Mouse (Mus musculus) limb, embryonic 11.5 days (tissue): ENCODE data around the gene Parp3. TPM values are rescaled to one million over a fixed set of nuclear protein-coding genes. Genes with fewer than 3 reads are reported as not detected.
A peak's percentile ranks its signal among the peaks of the same experiment; 100 is the strongest.

ENCODE experiments used
- ATAC-seq: fragments of 200-750 bp; cut with Nextera tagmentation; 2 replicates; pipeline ENCODE4 v1.8.0; 2017; ENCODE audit warnings: low read depth; ENCODE audit not compliant: insufficient number of reproducible peaks, low FRiP score, low TSS enrichment
- DNase-seq: peaks from one replicate; pipeline ENCODE4 v3.0.0-alpha.2; 2015; ENCODE audit warnings: low spot score
- H3K27ac ChIP-seq: fragments of 300-500 bp; sonication (generic); replicated peaks from 2 replicates; pipeline ENCODE4 v1.5.1; 2014; ENCODE audit warnings: low read depth, mild to moderate bottlenecking, low read length
- H3K27me3 ChIP-seq: fragments of 300-500 bp; sonication (generic); 2 replicates; pipeline ENCODE4 v1.6.1; 2014; ENCODE audit warnings: mild to moderate bottlenecking, low read length, mixed read lengths; ENCODE audit not compliant: control insufficient read depth, insufficient read depth
- H3K36me3 ChIP-seq: fragments of 300-500 bp; sonication (generic); 2 replicates; pipeline ENCODE4 v1.6.1; 2014; ENCODE audit warnings: mild to moderate bottlenecking, low read length, moderate library complexity, mixed read lengths; ENCODE audit not compliant: control insufficient read depth, insufficient read depth
- H3K4me1 ChIP-seq: fragments of 300-500 bp; sonication (generic); 2 replicates; pipeline ENCODE4 v1.6.1; 2014; ENCODE audit warnings: low read length, mixed read lengths; ENCODE audit not compliant: control insufficient read depth, insufficient read depth
- H3K4me2 ChIP-seq: fragments of 300-500 bp; sonication (generic); 2 replicates; pipeline ENCODE4 v1.6.1; 2014; ENCODE audit warnings: low read depth, mild to moderate bottlenecking, moderate library complexity; ENCODE audit not compliant: severe bottlenecking
- H3K4me3 ChIP-seq: fragments of 300-500 bp; sonication (generic); 2 replicates; pipeline ENCODE4 v1.5.1; 2014; ENCODE audit warnings: low read depth, low read length
- H3K9ac ChIP-seq: fragments of 300-500 bp; sonication (generic); 2 replicates; pipeline ENCODE4 v1.6.1; 2014; ENCODE audit warnings: mild to moderate bottlenecking, low read length
- H3K9me3 ChIP-seq: fragments of 300-500 bp; sonication (generic); 2 replicates; pipeline ENCODE4 v1.6.1; 2016; ENCODE audit warnings: low read length; ENCODE audit not compliant: control insufficient read depth
- WGBS: fragments of 180-500 bp; shearing (Covaris S2); extraction: QIAGEN DNeasy Blood & Tissue Kit; methylation state at CpG from one replicate; pipeline ENCODE4 v1.1.7; 2014; 5-methylcytosine and 5-hydroxymethylcytosine counted together
- polyA plus RNA-seq: library from polyadenylated mRNA; unstranded; fragments of >200 nt; fragmentation: Nextera tagmentation; extraction: Ambion mirVana; gene quantifications from 2 replicates; pipeline ENCODE4 v1.2.1, GENCODE M21; 2014

Parp3 gene
- polyA plus RNA-seq, 1 experiment from 2014 or later, result 2.0 TPM

DNA sequence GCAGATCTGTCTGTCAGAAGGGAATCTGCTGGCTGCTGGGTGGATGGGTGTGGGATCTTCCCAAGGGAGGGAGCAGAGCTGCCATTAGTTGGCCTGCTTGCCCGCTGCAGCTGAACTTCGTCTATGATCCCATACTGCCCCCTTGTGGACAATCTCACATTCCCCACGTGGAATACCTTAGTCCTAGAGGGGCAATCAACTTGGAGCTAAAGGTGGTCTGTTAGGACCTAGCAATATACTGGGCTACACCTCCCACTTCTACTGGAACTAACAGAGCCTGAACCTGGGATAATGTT lies 54.9 kb downstream of the Parp3 start:
- DNase-seq (peak; percentile 93), ATAC-seq (peak; percentile 73)
- H3K9me3 ChIP-seq, result no peaks in the 10 kb centered on the region
- no peak overlapping the region for H3K4me3 ChIP-seq
- no peak overlapping the region for H3K27ac ChIP-seq
- H3K9ac ChIP-seq, result no peak overlapping the region
- H3K4me2 ChIP-seq, result peak overlapping the region; percentile 21
- WGBS, result 0% methylated on average over 3 of the region's 3 CpGs
- no peaks in the 10 kb centered on the region for H3K36me3 ChIP-seq
- no peaks in the 10 kb centered on the region for H3K27me3 ChIP-seq
- peaks cover 32% of the 10 kb centered on the region for H3K4me1 ChIP-seq

GRCm38 (mm10) chr9:106421033-106421864 lies 55.5 kb downstream of the Parp3 start:
- ATAC-seq (peak; percentile 24; the same call in 1 of the 2 replicates), DNase-seq (peak; percentile 46)
- H3K9ac ChIP-seq, result no peak overlapping the region; the same call in 1 of the 2 replicates
- H3K4me2 ChIP-seq, result peak overlapping the region; percentile 21
- 8% methylated on average over 17 of the region's 18 CpGs for WGBS
- H3K36me3 ChIP-seq, result no peaks in the 10 kb centered on the region
- H3K27ac ChIP-seq, result peak overlapping the region; percentile 59; the same call in 1 of the 2 replicates
- no peaks in the 10 kb centered on the region for H3K9me3 ChIP-seq
- H3K4me1 ChIP-seq, result peaks cover 32% of the 10 kb centered on the region
- no peak overlapping the region for H3K4me3 ChIP-seq
- H3K27me3 ChIP-seq, result no peaks in the 10 kb centered on the region

DNA sequence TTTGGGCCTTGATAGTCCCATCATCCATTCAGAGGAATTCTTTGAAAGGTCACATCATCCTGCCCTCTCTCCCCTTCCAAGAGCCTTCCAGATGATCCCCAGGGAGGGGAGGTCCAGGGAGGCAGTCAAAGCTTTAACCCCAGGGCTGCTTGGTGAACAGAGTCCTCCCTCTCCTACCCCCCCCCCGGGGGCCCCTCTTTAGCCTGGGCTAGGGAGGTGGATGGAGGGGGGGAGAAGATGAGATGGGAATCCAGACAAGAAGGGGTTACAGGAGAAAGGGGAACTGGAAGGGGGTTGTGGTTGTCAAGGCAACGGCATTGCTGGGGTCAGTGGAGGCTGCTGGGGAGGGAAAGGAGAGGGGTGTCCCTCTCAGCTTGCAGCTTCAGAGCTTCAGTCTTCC lies 56.1 kb downstream of the Parp3 start:
- no peaks in the 10 kb centered on the region for H3K27me3 ChIP-seq
- H3K9me3 ChIP-seq, result no peaks in the 10 kb centered on the region
- no peak overlapping the region for H3K4me3 ChIP-seq
- H3K4me1 ChIP-seq, result peaks cover 32% of the 10 kb centered on the region
- no peak overlapping the region; the same call in 1 of the 2 replicates for H3K9ac ChIP-seq
- DNase-seq, result peak; percentile 42
- 0% methylated on average over 2 of the region's 2 CpGs for WGBS
- no peaks in the 10 kb centered on the region for H3K36me3 ChIP-seq
- peak overlapping the region; percentile 10 for H3K4me2 ChIP-seq
- no peak overlapping the region; the same call in 1 of the 2 replicates for H3K27ac ChIP-seq
- ATAC-seq, result 0 out of 2 replicates have a peak, but pooled peaks have one; percentile 17

Other genes starting within 250 kb of the Parp3 start
- 79.6 and 84.7 TPM in 2 replicates for gene Alas1, start 228.3 kb downstream of the Parp3 start, polyA plus RNA-seq
- 34.1 and 40.1 TPM in 2 replicates for gene Poc1a, start 195.9 kb downstream of the Parp3 start, polyA plus RNA-seq
- 63.4 and 67.4 TPM in 2 replicates for gene Dusp7, start 108.3 kb downstream of the Parp3 start, polyA plus RNA-seq
- gene Rpl29, start 47.5 kb downstream of the Parp3 start, polyA plus RNA-seq, result 1,049 and 1,075 TPM in 2 replicates
- gene Acy1, start 38.6 kb downstream of the Parp3 start, polyA plus RNA-seq, result 41.9 and 42.6 TPM in 2 replicates
- gene Abhd14b, start 29.5 kb downstream of the Parp3 start, polyA plus RNA-seq, result 7.9 and 9.3 TPM in 2 replicates
- 39.6 and 43.2 TPM in 2 replicates for gene Abhd14a, start 29.3 kb downstream of the Parp3 start, polyA plus RNA-seq
- gene Pcbp4, start 23.7 kb downstream of the Parp3 start, polyA plus RNA-seq, result 162 and 172 TPM in 2 replicates
- gene Gpr62, start 11.0 kb downstream of the Parp3 start, polyA plus RNA-seq, result 0.24 and 0.58 TPM in 2 replicates
- 55.4 and 55.7 TPM in 2 replicates for gene Rrp9, start 986 bp downstream of the Parp3 start, polyA plus RNA-seq
- not detected in 2 replicates for gene Iqcf1, start 23.0 kb upstream of the Parp3 start, polyA plus RNA-seq
- not detected in 2 replicates for gene Iqcf5, start 37.6 kb upstream of the Parp3 start, polyA plus RNA-seq
- not detected in 2 replicates for gene Iqcf3, start 84.7 kb upstream of the Parp3 start, polyA plus RNA-seq
- not detected in 2 replicates for gene Iqcf4, start 94.0 kb upstream of the Parp3 start, polyA plus RNA-seq
- gene Iqcf6, start 149.6 kb upstream of the Parp3 start, polyA plus RNA-seq, result not detected in 2 replicates
- gene Grm2, start 179.1 kb upstream of the Parp3 start, polyA plus RNA-seq, result 0.09 and 0.11 TPM in 2 replicates
- gene Tex264, start 209.0 kb upstream of the Parp3 start, polyA plus RNA-seq, result 34.9 and 37.9 TPM in 2 replicates